Mouse (Mus musculus) monocyte, adult 5-6 weeks (primary cell): Measurements from ENCODE around the gene Fam222a. TPM values are rescaled to one million over a fixed set of nuclear protein-coding genes. Genes with fewer than 3 reads are reported as not detected.

Experiments used
- ATAC-seq: fragments of 153-309, 156-312 bp; replicated peaks from 2 replicates; pipeline ENCODE4 v1.8.0; 2017; ENCODE audit warnings: mild to moderate bottlenecking; ENCODE audit not compliant: low TSS enrichment, insufficient number of reproducible peaks, severe bottlenecking, poor library complexity, low FRiP score
- total RNA-seq: library from RNA; stranded (forward); fragments of 200-1000, 200-491, 200-594 nt; gene quantifications from 3 replicates; pipeline ENCODE4 v1.2.3, GENCODE M21; 2017

Fam222a gene
- total RNA-seq, 1 experiment from 2014 or later = not detected

- no peak for ATAC-seq
Measured at GRCm38 (mm10) chr5:114556109-114556508, 11.7 kb upstream of the Fam222a start.

GRCm38 (mm10) chr5:114557765-114558731 is 9.8 kb upstream of the Fam222a start:
- no peak for ATAC-seq

- no peak for ATAC-seq
Measured at GRCm38 (mm10) chr5:114560533-114560936, 7.3 kb upstream of the Fam222a start.

- no peak for ATAC-seq
Measured at GRCm38 (mm10) chr5:114560965-114561364, 6.9 kb upstream of the Fam222a start.

GRCm38 (mm10) chr5:114563994-114564393 is 3.8 kb upstream of the Fam222a start:
- ATAC-seq = no peak

GRCm38 (mm10) chr5:114565305-114565704 is 2.5 kb upstream of the Fam222a start:
- no peak for ATAC-seq

GRCm38 (mm10) chr5:114565751-114566150 is 2.1 kb upstream of the Fam222a start:
- no peak for ATAC-seq

GRCm38 (mm10) chr5:114566461-114566860 is 1.4 kb upstream of the Fam222a start:
- no peak for ATAC-seq

GRCm38 (mm10) chr5:114567075-114567517 is 720 bp upstream of the Fam222a start:
- peak; percentile 73 for ATAC-seq

- ATAC-seq = no peak
Measured at GRCm38 (mm10) chr5:114568818-114569217, 1.0 kb downstream of the Fam222a start.

GRCm38 (mm10) chr5:114569918-114570670 is 2.3 kb downstream of the Fam222a start:
- no peak for ATAC-seq

GRCm38 (mm10) chr5:114570791-114571450 is 3.1 kb downstream of the Fam222a start:
- no peak for ATAC-seq

GRCm38 (mm10) chr5:114571451-114572030 is 3.7 kb downstream of the Fam222a start:
- no peak for ATAC-seq

- ATAC-seq = no peak
Measured at GRCm38 (mm10) chr5:114572997-114573396, 5.2 kb downstream of the Fam222a start.

- ATAC-seq = no peak
Measured at GRCm38 (mm10) chr5:114573920-114574628, 6.3 kb downstream of the Fam222a start.

GRCm38 (mm10) chr5:114575010-114575409 is 7.2 kb downstream of the Fam222a start:
- ATAC-seq = no peak

- ATAC-seq = no peak
Measured at GRCm38 (mm10) chr5:114575530-114575929, 7.7 kb downstream of the Fam222a start.

GRCm38 (mm10) chr5:114575986-114576605 is 8.3 kb downstream of the Fam222a start:
- no peak for ATAC-seq
